Mouse (Mus musculus) olfactory bulb, adult 2 months (tissue): ENCODE results near the gene Tceanc2.

Source experiments
- CTCF ChIP-seq: fragments of 200-500 bp; IDR thresholded peaks from 2 replicates; pipeline ENCODE4 v1.5.1; 2012; ENCODE audit warnings: low read depth, mild to moderate bottlenecking, low read length, moderate library complexity; ENCODE audit not compliant: insufficient read depth
- POLR2A ChIP-seq: fragments of 200-500 bp; IDR thresholded peaks from 2 replicates; pipeline ENCODE4 v1.6.1; 2012; ENCODE audit warnings: mild to moderate bottlenecking, low read depth, low read length, moderate library complexity; ENCODE audit not compliant: insufficient read depth

GRCm38 (mm10) chr4:107126891-107127524 is 51.9 kb downstream of the Tceanc2 start:
- no peak for TF ChIP-seq CTCF
- TF ChIP-seq POLR2A = no peak
